Mouse (Mus musculus): ENCODE measurements at regions not wholly inside any gene's neighbourhood (a gene's known extent, or its start where the extent isn't known, plus 50 kb on each side); places are given as distances from the start of the nearest gene placed in this dataset.
"Not testable (repeated sequence)": the region's sequence is repeated elsewhere in the genome, so short reads cannot be mapped to it uniquely, and the experiment has no call there.

GRCm38 (mm10) chr12:113974271-113974670 lies 430.6 kb downstream of the Adam6a start:
- no peaks in the 10 kb centered on the region for H3K36me3 ChIP-seq (ENCODE audit: control insufficient read depth, insufficient read depth, low read length)
- no peak overlapping the region for H3K4me2 ChIP-seq (ENCODE audit: low read depth, severe bottlenecking)
- no peak overlapping the region for H3K9ac ChIP-seq (ENCODE audit: low read length)
- no peak overlapping the region for H3K4me3 ChIP-seq (ENCODE audit: low read depth, low read length)
- ATAC-seq (ENCODE audit: insufficient number of reproducible peaks, low FRiP score, low TSS enrichment, low read depth) (no peak), DNase-seq (ENCODE audit: low spot score) (no peak)
- H3K27me3 ChIP-seq (ENCODE audit: control insufficient read depth, insufficient read depth, low read length), result no peaks in the 10 kb centered on the region
- H3K9me3 ChIP-seq (ENCODE audit: control insufficient read depth, low read length), result no peaks in the 10 kb centered on the region
- no peak overlapping the region for H3K27ac ChIP-seq (replicated peaks; ENCODE audit: low read depth, low read length)
- 84% methylated on average over 6 of the region's 6 CpGs for WGBS
- no peaks in the 10 kb centered on the region for H3K4me1 ChIP-seq (ENCODE audit: control insufficient read depth, insufficient read depth, low read length)

GRCm38 (mm10) chr12:113981613-113982012 lies 437.9 kb downstream of the Adam6a start:
- H3K27me3 ChIP-seq (ENCODE audit: control insufficient read depth, insufficient read depth, low read length); ATAC-seq (ENCODE audit: insufficient number of reproducible peaks, low FRiP score, low TSS enrichment, low read depth); H3K9me3 ChIP-seq (ENCODE audit: control insufficient read depth, low read length); H3K4me1 ChIP-seq (ENCODE audit: control insufficient read depth, insufficient read depth, low read length); H3K9ac ChIP-seq (ENCODE audit: low read length); H3K27ac ChIP-seq (replicated peaks; ENCODE audit: low read depth, low read length); H3K36me3 ChIP-seq (ENCODE audit: control insufficient read depth, insufficient read depth, low read length); H3K4me2 ChIP-seq (ENCODE audit: low read depth, severe bottlenecking); H3K4me3 ChIP-seq (ENCODE audit: low read depth, low read length): not testable (repeated sequence)
- WGBS, result 37% methylated on average over 10 of the region's 10 CpGs
- peak; percentile 40 for DNase-seq (ENCODE audit: low spot score)

- Histone ChIP-seq H3K4me1 (ENCODE audit: control insufficient read depth, insufficient read depth, low read length) (no peaks in the 10 kb centered on the region), H3K9me3 (ENCODE audit: control insufficient read depth, low read length) (no peaks in the 10 kb centered on the region), H3K36me3 (ENCODE audit: control insufficient read depth, insufficient read depth, low read length) (no peaks in the 10 kb centered on the region), H3K27me3 (ENCODE audit: control insufficient read depth, insufficient read depth, low read length) (no peaks in the 10 kb centered on the region), H3K9ac (ENCODE audit: low read length) (no peak overlapping the region), H3K4me3 (ENCODE audit: low read depth, low read length) (no peak overlapping the region), H3K4me2 (ENCODE audit: low read depth, severe bottlenecking) (no peak overlapping the region), H3K27ac (replicated peaks; ENCODE audit: low read depth, low read length) (no peak overlapping the region)
- ATAC-seq (ENCODE audit: insufficient number of reproducible peaks, low FRiP score, low TSS enrichment, low read depth), result no peak
- 70% methylated on average over 5 of the region's 5 CpGs for WGBS
- DNase-seq (ENCODE audit: low spot score), result no peak
Observed at GRCm38 (mm10) chr12:113987233-113987990, 443.7 kb downstream of the Adam6a start.

GRCm38 (mm10) chr12:113992425-113992824 lies 448.7 kb downstream of the Adam6a start:
- ATAC-seq (ENCODE audit: insufficient number of reproducible peaks, low FRiP score, low TSS enrichment, low read depth), result no peak
- WGBS, result 83% methylated on average over 2 of the region's 2 CpGs
- H3K36me3 ChIP-seq (ENCODE audit: control insufficient read depth, insufficient read depth, low read length), result no peaks in the 10 kb centered on the region

GRCm38 (mm10) chr12:113994284-113994683 lies 450.6 kb downstream of the Adam6a start:
- not testable (repeated sequence) for H3K36me3 ChIP-seq (ENCODE audit: control insufficient read depth, insufficient read depth, low read length); H3K27ac ChIP-seq (replicated peaks; ENCODE audit: low read depth, low read length); H3K4me2 ChIP-seq (ENCODE audit: low read depth, severe bottlenecking); H3K4me3 ChIP-seq (ENCODE audit: low read depth, low read length); ATAC-seq (ENCODE audit: insufficient number of reproducible peaks, low FRiP score, low TSS enrichment, low read depth); H3K9me3 ChIP-seq (ENCODE audit: control insufficient read depth, low read length); DNase-seq (ENCODE audit: low spot score); H3K9ac ChIP-seq (ENCODE audit: low read length); H3K4me1 ChIP-seq (ENCODE audit: control insufficient read depth, insufficient read depth, low read length); H3K27me3 ChIP-seq (ENCODE audit: control insufficient read depth, insufficient read depth, low read length)
- WGBS, result 63% methylated on average over 3 of the region's 3 CpGs

More at GRCm38 (mm10) chr12:113992425-113992824, 448.7 kb downstream of the Adam6a start:
- no peak overlapping the region for H3K9ac ChIP-seq (ENCODE audit: low read length)
- no peak overlapping the region for H3K27ac ChIP-seq (replicated peaks; ENCODE audit: low read depth, low read length)
- no peak overlapping the region for H3K4me3 ChIP-seq (ENCODE audit: low read depth, low read length)
- no peaks in the 10 kb centered on the region for H3K4me1 ChIP-seq (ENCODE audit: control insufficient read depth, insufficient read depth, low read length)
- no peak overlapping the region for H3K4me2 ChIP-seq (ENCODE audit: low read depth, severe bottlenecking)
- no peaks in the 10 kb centered on the region for H3K27me3 ChIP-seq (ENCODE audit: control insufficient read depth, insufficient read depth, low read length)
- no peak for DNase-seq (ENCODE audit: low spot score)
- H3K9me3 ChIP-seq (ENCODE audit: control insufficient read depth, low read length), result no peaks in the 10 kb centered on the region

GRCm38 (mm10) chr12:114008491-114008890 lies 464.8 kb downstream of the Adam6a start:
- H3K4me3 ChIP-seq (ENCODE audit: low read depth, low read length); H3K27ac ChIP-seq (replicated peaks; ENCODE audit: low read depth, low read length); DNase-seq (ENCODE audit: low spot score); H3K9me3 ChIP-seq (ENCODE audit: control insufficient read depth, low read length); H3K36me3 ChIP-seq (ENCODE audit: control insufficient read depth, insufficient read depth, low read length); H3K4me2 ChIP-seq (ENCODE audit: low read depth, severe bottlenecking); H3K9ac ChIP-seq (ENCODE audit: low read length); H3K4me1 ChIP-seq (ENCODE audit: control insufficient read depth, insufficient read depth, low read length); H3K27me3 ChIP-seq (ENCODE audit: control insufficient read depth, insufficient read depth, low read length); ATAC-seq (ENCODE audit: insufficient number of reproducible peaks, low FRiP score, low TSS enrichment, low read depth): not testable (repeated sequence)

- no peak overlapping the region for H3K9ac ChIP-seq (ENCODE audit: low read length)
- no peaks in the 10 kb centered on the region for H3K27me3 ChIP-seq (ENCODE audit: control insufficient read depth, insufficient read depth, low read length)
- H3K4me3 ChIP-seq (ENCODE audit: low read depth, low read length), result no peak overlapping the region
- no peak for ATAC-seq (ENCODE audit: insufficient number of reproducible peaks, low FRiP score, low TSS enrichment, low read depth)
- no peak for DNase-seq (ENCODE audit: low spot score)
- no peaks in the 10 kb centered on the region for H3K36me3 ChIP-seq (ENCODE audit: control insufficient read depth, insufficient read depth, low read length)
- H3K27ac ChIP-seq (replicated peaks; ENCODE audit: low read depth, low read length), result no peak overlapping the region
- no peaks in the 10 kb centered on the region for H3K4me1 ChIP-seq (ENCODE audit: control insufficient read depth, insufficient read depth, low read length)
- no peak overlapping the region for H3K4me2 ChIP-seq (ENCODE audit: low read depth, severe bottlenecking)
- 55% methylated on average over 2 of the region's 2 CpGs for WGBS
- no peaks in the 10 kb centered on the region for H3K9me3 ChIP-seq (ENCODE audit: control insufficient read depth, low read length)
Observed at GRCm38 (mm10) chr12:114009391-114009790, 465.7 kb downstream of the Adam6a start.

GRCm38 (mm10) chr12:114012860-114013259 lies 469.2 kb downstream of the Adam6a start:
- 21% methylated on average over 4 of the region's 4 CpGs for WGBS
- H3K4me3 ChIP-seq (ENCODE audit: low read depth, low read length); H3K9me3 ChIP-seq (ENCODE audit: control insufficient read depth, low read length); H3K4me2 ChIP-seq (ENCODE audit: low read depth, severe bottlenecking); ATAC-seq (ENCODE audit: insufficient number of reproducible peaks, low FRiP score, low TSS enrichment, low read depth); H3K36me3 ChIP-seq (ENCODE audit: control insufficient read depth, insufficient read depth, low read length); H3K27me3 ChIP-seq (ENCODE audit: control insufficient read depth, insufficient read depth, low read length); H3K9ac ChIP-seq (ENCODE audit: low read length); H3K27ac ChIP-seq (replicated peaks; ENCODE audit: low read depth, low read length); H3K4me1 ChIP-seq (ENCODE audit: control insufficient read depth, insufficient read depth, low read length): not testable (repeated sequence)
- DNase-seq (ENCODE audit: low spot score), result peak; percentile 22

GRCm38 (mm10) chr12:114037011-114037410 lies 493.3 kb downstream of the Adam6a start:
- ATAC-seq (ENCODE audit: insufficient number of reproducible peaks, low FRiP score, low TSS enrichment, low read depth); H3K27me3 ChIP-seq (ENCODE audit: control insufficient read depth, insufficient read depth, low read length); H3K27ac ChIP-seq (replicated peaks; ENCODE audit: low read depth, low read length); H3K36me3 ChIP-seq (ENCODE audit: control insufficient read depth, insufficient read depth, low read length); H3K4me3 ChIP-seq (ENCODE audit: low read depth, low read length); H3K4me2 ChIP-seq (ENCODE audit: low read depth, severe bottlenecking); DNase-seq (ENCODE audit: low spot score); H3K9me3 ChIP-seq (ENCODE audit: control insufficient read depth, low read length); H3K9ac ChIP-seq (ENCODE audit: low read length); H3K4me1 ChIP-seq (ENCODE audit: control insufficient read depth, insufficient read depth, low read length): not testable (repeated sequence)
- 80% methylated on average over 2 of the region's 2 CpGs for WGBS
